9 mouse cellular contexts compared by ENCODE assay signal in genomic region chr16:92953936-92954654, GRCm38 (mm10).
DNase-seq lines count a peak whose midpoint lies in the region; ATAC-seq and TF ChIP-seq lines count a peak whose summit lies in the region.
"Had no signal": no experiment of that assay in that cellular context is flagged by ENCODE, and none has a peak within 500 bp of the region (broad histone marks: within the 10 kb centered on the region; RNA-seq: fewer than 3 reads in every experiment).

No protein-coding gene starts in this region.

- H3K9ac ChIP-seq in kidney, embryonic 16.5 days (replicated peaks; ENCODE audit: low read length) = no peak overlapping the region

- TF ChIP-seq CTCF in layer of hippocampus, adult 2 months (conservative IDR thresholded peaks at IDR 0.05) = no peak

- no peak overlapping the region for H3K27ac ChIP-seq in layer of hippocampus, adult 2 months
- H3K27ac ChIP-seq in kidney, embryonic 16.5 days (ENCODE audit: low read length) = peak overlapping the region; percentile 64

- no peaks in the 10 kb centered on the region for H3K36me3 ChIP-seq in kidney, embryonic 16.5 days (ENCODE audit: insufficient read depth, low read length)
- H3K36me3 ChIP-seq: G1E had no signal

- no peaks in the 10 kb centered on the region for H3K9me3 ChIP-seq in kidney, embryonic 16.5 days (ENCODE audit: low read length)
- H3K9me3 ChIP-seq: G1E had no signal

- no peaks in the 10 kb centered on the region for H3K27me3 ChIP-seq in kidney, embryonic 16.5 days (ENCODE audit: insufficient read depth, low read length)

- H3K4me2 ChIP-seq in kidney, embryonic 16.5 days (replicated peaks; ENCODE audit: low read depth, low read length) = no peak overlapping the region

- peak; percentile 84 for ATAC-seq in kidney, embryonic 16.5 days (ENCODE audit: low FRiP score, low TSS enrichment)

- DNase-seq in layer of hippocampus, adult 9-11 months = peak; percentile 23
- DNase-seq in layer of hippocampus, adult 2 months (ENCODE audit: low spot score in 2 of 2) = no peak
- DNase-seq in brain, adult 2 months (ENCODE audit: low read depth, low spot score) = peak; percentile 21
- peak; percentile 70 to 78 for DNase-seq in heart, adult 18-20 months
- peak; percentile 74 for DNase-seq in ovary, adult 18-20 months (ENCODE audit: low spot score)
- no peak for DNase-seq in cerebellum, adult 11 months
- DNase-seq in layer of hippocampus, adult 9-10 months (ENCODE audit: low spot score) = no peak

- H3K4me3 ChIP-seq in layer of hippocampus, adult 2 months = no peak overlapping the region
- H3K4me3 ChIP-seq in kidney, embryonic 16.5 days (ENCODE audit: low read length) = no peak overlapping the region

- H3K4me1 ChIP-seq in kidney, embryonic 16.5 days (ENCODE audit: insufficient read depth, low read length) = peaks cover 49% of the 10 kb centered on the region

- 29% methylated on average over 11 of the region's 11 CpGs for WGBS in kidney, embryonic 16.5 days

Comparison
In these comparisons a context has a peak if more than half of its experiments do, and no peak if none do; other contexts are left out.
1. DNase-seq: peak in layer of hippocampus, adult 9-11 months (single experiment), brain, adult 2 months (single experiment), heart, adult 18-20 months (2 of 2) and ovary, adult 18-20 months (single experiment); none in layer of hippocampus, adult 2 months (0 of 2), cerebellum, adult 11 months (single experiment) and layer of hippocampus, adult 9-10 months (single experiment).